Mouse (Mus musculus) thymus, postnatal 36 days (tissue): ENCODE measurements around the gene Ap1s3.

Source experiments
- DNase-seq, 2 experiments: peaks; one replicate each; pipeline ENCODE4 v3.0.0; 2022; ENCODE audit warnings: mixed read lengths in 2 of 2

The Ap1s3 gene

DNA sequence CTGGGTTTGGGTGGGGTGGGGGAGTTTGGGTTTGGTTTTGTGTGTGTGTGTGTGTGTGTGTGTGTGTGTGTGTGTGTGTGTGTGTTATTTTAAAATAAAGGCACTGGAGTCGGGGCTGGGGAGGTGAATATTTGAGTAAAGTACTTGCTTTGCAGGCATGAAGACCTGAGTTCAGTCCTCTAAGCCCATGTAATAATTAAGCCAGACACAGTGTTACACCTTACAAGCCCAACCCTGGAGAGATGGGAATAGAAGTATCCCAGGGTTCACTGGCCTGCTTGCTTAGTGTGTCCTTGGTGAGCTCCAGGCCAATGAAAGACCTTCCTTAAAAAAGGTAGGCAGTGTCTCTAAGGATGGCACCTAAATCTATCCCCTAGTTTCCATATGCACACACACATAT, 80.7 kb downstream of the Ap1s3 start:
- no peak for DNase-seq

GRCm38 (mm10) chr1:79589971-79590763, 81.6 kb downstream of the Ap1s3 start:
- DNase-seq: no peak

GRCm38 (mm10) chr1:79589424-79589823, 82.3 kb downstream of the Ap1s3 start:
- no peak for DNase-seq

DNA sequence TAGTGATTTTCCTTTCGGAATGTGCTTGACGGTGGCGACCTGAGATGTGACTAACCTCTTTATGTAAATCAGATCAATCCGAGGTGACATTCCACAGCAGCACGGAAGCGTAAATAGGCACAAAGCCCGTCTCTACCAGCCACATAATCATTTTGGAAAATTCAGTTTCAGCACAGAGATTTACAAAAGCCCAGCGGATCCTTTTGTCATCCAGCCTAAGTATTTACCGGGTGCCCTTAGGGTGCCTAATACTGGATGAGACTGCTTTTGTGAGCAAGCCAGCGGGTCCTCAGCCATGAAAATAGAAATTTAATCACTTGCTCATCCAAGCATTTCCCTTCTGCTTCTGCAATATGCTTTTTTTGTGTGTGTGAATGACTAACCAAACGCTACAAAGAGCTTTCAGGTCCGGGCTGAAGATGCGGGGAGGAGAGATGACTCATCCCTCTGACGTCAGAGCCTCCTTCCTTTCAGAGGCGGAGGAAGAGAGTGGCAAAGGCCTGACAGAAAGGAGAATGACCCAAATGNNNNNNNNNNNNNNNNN, 90.6 kb downstream of the Ap1s3 start:
- DNase-seq: peak in 1 of 2 experiments; percentile 2

DNA sequence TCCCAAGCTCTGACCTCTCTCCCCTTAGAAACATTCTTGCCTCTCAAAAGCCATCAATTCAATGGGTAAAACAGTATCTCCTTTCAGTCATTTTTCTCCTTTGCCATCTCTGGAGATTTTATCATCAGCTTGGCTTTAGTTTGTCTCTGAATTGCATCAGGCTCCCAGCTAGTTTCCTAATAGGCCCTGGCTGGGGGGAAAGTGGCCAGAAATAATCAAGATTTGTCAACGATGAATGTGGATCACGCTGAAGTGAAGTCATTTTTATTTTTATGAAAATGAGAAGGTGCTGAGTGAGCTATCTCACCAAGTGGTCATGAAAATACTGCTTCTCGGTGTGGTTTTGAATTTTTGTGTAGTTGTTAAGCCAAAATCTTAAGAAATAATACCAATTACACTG, 94.4 kb downstream of the Ap1s3 start:
- DNase-seq: no peak

GRCm38 (mm10) chr1:79571912-79572311, 99.9 kb downstream of the Ap1s3 start:
- no peak for DNase-seq

DNA sequence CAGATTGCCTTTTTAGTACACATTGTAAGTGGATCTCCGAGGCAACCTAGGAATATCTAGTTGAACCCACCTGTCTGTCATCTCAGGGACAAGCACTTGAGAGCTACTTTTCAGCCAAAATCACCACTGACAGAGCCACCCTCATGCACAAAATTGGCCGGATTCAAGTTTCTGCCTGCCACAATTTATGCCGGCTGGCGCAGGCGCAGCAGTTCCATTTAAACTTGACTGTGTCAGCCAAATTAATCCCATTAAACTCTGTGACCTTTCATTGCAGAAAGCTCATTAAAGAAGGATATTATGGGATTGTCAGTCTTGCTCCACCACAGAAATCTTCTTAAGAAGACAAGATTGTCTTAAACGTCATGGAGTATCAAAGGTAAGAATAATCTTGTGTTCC, 100.6 kb downstream of the Ap1s3 start:
- DNase-seq: no peak

GRCm38 (mm10) chr1:79561186-79561585, 110.6 kb downstream of the Ap1s3 start:
- no peak for DNase-seq
